Mouse (Mus musculus) ovary, adult 18-20 months (tissue): ENCODE data around the gene Lrg1.
A peak's percentile ranks its signal among the peaks of the same experiment; 100 is the strongest.

Experiments
- DNase-seq: peaks from one replicate; pipeline ENCODE4 v3.0.0; 2022; ENCODE audit warnings: low spot score, mixed read lengths

The Lrg1 gene

GRCm38 (mm10) chr17:56074097-56074826, 47.5 kb downstream of the Lrg1 start:
- peak; percentile 80 for DNase-seq

GRCm38 (mm10) chr17:56072243-56072642, 49.6 kb downstream of the Lrg1 start:
- no peak for DNase-seq

- no peak for DNase-seq
Observed at GRCm38 (mm10) chr17:56071126-56071525, 50.7 kb downstream of the Lrg1 start.
